Mouse (Mus musculus) limb, embryonic 10.5 days (tissue): ENCODE results near the gene Slc25a31. TPM values are rescaled to one million over a fixed set of nuclear protein-coding genes. Genes with fewer than 3 reads are reported as not detected.

Source experiments
- DNase-seq: peaks from one replicate; pipeline ENCODE4 v3.0.0-alpha.2; 2017; ENCODE audit warnings: low spot score
- H3K27ac ChIP-seq: fragments of 300-500 bp; sonication (generic); 2 replicates; pipeline ENCODE4 v1.5.1; 2016; ENCODE audit warnings: mild to moderate bottlenecking
- H3K27me3 ChIP-seq: fragments of 300-500 bp; sonication (generic); 2 replicates; pipeline ENCODE4 v1.6.1; 2016; ENCODE audit warnings: low read depth, mild to moderate bottlenecking; ENCODE audit not compliant: poor library complexity, severe bottlenecking
- H3K36me3 ChIP-seq: fragments of 300-500 bp; sonication (generic); 2 replicates; pipeline ENCODE4 v1.6.1; 2016; ENCODE audit warnings: mild to moderate bottlenecking, moderate library complexity
- H3K4me1 ChIP-seq: fragments of 300-500 bp; sonication (generic); 2 replicates; pipeline ENCODE4 v1.6.1; 2016
- H3K4me3 ChIP-seq: fragments of 300-500 bp; sonication (generic); 2 replicates; pipeline ENCODE4 v1.5.1; 2016; ENCODE audit warnings: mild to moderate bottlenecking, moderate library complexity
- H3K9me3 ChIP-seq: fragments of 300-500 bp; sonication (generic); replicated peaks from 2 replicates; pipeline ENCODE4 v1.6.1; 2016; ENCODE audit warnings: mild to moderate bottlenecking
- WGBS: fragments of 180-500 bp; shearing (Covaris S2); methylation state at CpG from one replicate; pipeline ENCODE4 v1.1.7; 2016; 5-methylcytosine and 5-hydroxymethylcytosine counted together
- polyA plus RNA-seq: library from polyadenylated mRNA; unstranded; fragments of >200 nt; fragmentation: Nextera tagmentation; extraction: Ambion mirVana; gene quantifications from 2 replicates; pipeline ENCODE4 v1.2.1, GENCODE M21; 2016

Gene Slc25a31
- polyA plus RNA-seq, 1 experiment from 2014 or later, result 0.34 TPM

GRCm38 (mm10) chr3:40744836-40745660 is 36.4 kb downstream of the Slc25a31 start:
- DNase-seq, result peak; percentile 90
- H3K27ac ChIP-seq, result peak overlapping the region; percentile 85
- H3K4me1 ChIP-seq, result peaks cover 16% of the 10 kb centered on the region
- H3K36me3 ChIP-seq, result no peaks in the 10 kb centered on the region
- H3K27me3 ChIP-seq, result peaks cover 11% of the 10 kb centered on the region
- no peaks in the 10 kb centered on the region for H3K9me3 ChIP-seq
- H3K4me3 ChIP-seq, result peak overlapping the region; percentile 75
- WGBS, result under 1% methylated on average over 76 of the region's 93 CpGs

GRCm38 (mm10) chr3:40745661-40746547 is 37.2 kb downstream of the Slc25a31 start:
- 7% methylated on average over 37 of the region's 37 CpGs for WGBS
- Histone ChIP-seq H3K4me1 (peaks cover 16% of the 10 kb centered on the region), H3K4me3 (peak overlapping the region; percentile 75), H3K27me3 (peaks cover 11% of the 10 kb centered on the region), H3K27ac (peak overlapping the region; percentile 85), H3K9me3 (no peaks in the 10 kb centered on the region), H3K36me3 (no peaks in the 10 kb centered on the region)
- DNase-seq, result peak; percentile 62

GRCm38 (mm10) chr3:40760746-40761145 is 52.1 kb downstream of the Slc25a31 start:
- Histone ChIP-seq H3K9me3 (no peaks in the 10 kb centered on the region), H3K27me3 (no peaks in the 10 kb centered on the region), H3K36me3 (no peaks in the 10 kb centered on the region), H3K4me1 (no peaks in the 10 kb centered on the region), H3K27ac (no peak overlapping the region), H3K4me3 (no peak overlapping the region)
- DNase-seq, result no peak
- 97% methylated on average over 3 of the region's 3 CpGs for WGBS

- no peak for DNase-seq
- WGBS, result 87% methylated on average over 2 of the region's 2 CpGs
These were observed 52.7 kb downstream of the Slc25a31 start for GRCm38 (mm10) chr3:40761312-40761711.

More at GRCm38 (mm10) chr3:40761312-40761711, 52.7 kb downstream of the Slc25a31 start:
- Histone ChIP-seq H3K27ac (no peak overlapping the region), H3K36me3 (no peaks in the 10 kb centered on the region), H3K9me3 (no peaks in the 10 kb centered on the region), H3K4me1 (no peaks in the 10 kb centered on the region), H3K4me3 (no peak overlapping the region), H3K27me3 (no peaks in the 10 kb centered on the region)

Other genes with a start within 250 kb of the Slc25a31 start
- 4.0 and 4.9 TPM in 2 replicates for gene Intu, start 177.6 kb upstream of the Slc25a31 start, polyA plus RNA-seq
- gene Hspa4l, start 35.6 kb downstream of the Slc25a31 start, polyA plus RNA-seq, result 2.3 TPM in 2 replicates
- 85.1 and 95.0 TPM in 2 replicates for gene Plk4, start 91.2 kb downstream of the Slc25a31 start, polyA plus RNA-seq
- gene Mfsd8, start 138.0 kb downstream of the Slc25a31 start, polyA plus RNA-seq, result 4.0 and 5.6 TPM in 2 replicates
- gene Abhd18, start 138.1 kb downstream of the Slc25a31 start, polyA plus RNA-seq, result 3.2 and 6.0 TPM in 2 replicates
- 0.13 TPM in 1 of 2 replicates, not detected in the other for gene 1700034I23Rik, start 193.7 kb downstream of the Slc25a31 start, polyA plus RNA-seq
- 0.78 and 1.3 TPM in 2 replicates for gene Larp1b, start 241.0 kb downstream of the Slc25a31 start, polyA plus RNA-seq